Mouse (Mus musculus): Measurements from ENCODE around the gene Krt31. TPM values are rescaled to one million over a fixed set of nuclear protein-coding genes. Genes with fewer than 3 reads are reported as not detected.

Krt31 gene
- polyA plus RNA-seq (2016; fragmentation: Nextera tagmentation; extraction: Ambion mirVana): not detected in 2 replicates

- Histone ChIP-seq H3K4me3 (no peak within 1 kb of the TSS), H3K9me3 (no peaks in the 10 kb centered on the region), H3K27me3 (ENCODE audit: poor library complexity, severe bottlenecking) (no peaks in the 10 kb centered on the region), H3K27ac (no peak within 1 kb of the TSS), H3K36me3 (replicated peaks) (no peaks in the 10 kb centered on the region), H3K4me1 (no peaks in the 10 kb centered on the region)
- no peak for DNase-seq (ENCODE audit: extremely low spot score, low spot score)
- WGBS: 91% methylated on average over 3 of the region's 3 CpGs
These were observed at the start of gene Krt31 for GRCm38 (mm10) chr11:100050451-100050850. Gene Krt31, minus strand, starts transcription at chr11:100050551.

GRCm38 (mm10) chr11:100097819-100098218, 47.5 kb upstream of the Krt31 start:
- no peak for DNase-seq (ENCODE audit: extremely low spot score, low spot score)
- Histone ChIP-seq H3K36me3 (replicated peaks) (no peaks in the 10 kb centered on the region), H3K4me3 (no peak overlapping the region), H3K4me1 (peaks cover 18% of the 10 kb centered on the region), H3K9me3 (no peaks in the 10 kb centered on the region), H3K27ac (no peak overlapping the region), H3K27me3 (ENCODE audit: poor library complexity, severe bottlenecking) (no peaks in the 10 kb centered on the region)
- 84% methylated on average over 9 of the region's 9 CpGs for WGBS

GRCm38 (mm10) chr11:100096141-100096540, 45.8 kb upstream of the Krt31 start, which contains the start of gene Krt35:
Gene Krt35, minus strand, starts transcription at chr11:100096241.
- Histone ChIP-seq H3K27me3 (ENCODE audit: poor library complexity, severe bottlenecking) (no peaks in the 10 kb centered on the region), H3K36me3 (replicated peaks) (no peaks in the 10 kb centered on the region), H3K27ac (no peak within 1 kb of the TSS), H3K9me3 (no peaks in the 10 kb centered on the region), H3K4me1 (peaks cover 18% of the 10 kb centered on the region), H3K4me3 (no peak within 1 kb of the TSS)
- WGBS: 79% methylated on average over 9 of the region's 9 CpGs
- no peak for DNase-seq (ENCODE audit: extremely low spot score, low spot score)

- Histone ChIP-seq H3K9me3 (0 out of 2 replicates have a peak, but pooled peaks cover 4% of the 10 kb centered on the region), H3K4me1 (no peaks in the 10 kb centered on the region), H3K36me3 (replicated peaks) (no peaks in the 10 kb centered on the region), H3K4me3 (no peak overlapping the region), H3K27ac (no peak overlapping the region), H3K27me3 (ENCODE audit: poor library complexity, severe bottlenecking) (no peaks in the 10 kb centered on the region)
- WGBS: 70% methylated on average over 7 of the region's 7 CpGs
- no peak for DNase-seq (ENCODE audit: extremely low spot score, low spot score)
These were observed 38.2 kb upstream of the Krt31 start for GRCm38 (mm10) chr11:100088378-100089025.

- Histone ChIP-seq H3K27ac (no peak within 1 kb of the TSS), H3K4me1 (no peaks in the 10 kb centered on the region), H3K4me3 (no peak within 1 kb of the TSS), H3K27me3 (ENCODE audit: poor library complexity, severe bottlenecking) (no peaks in the 10 kb centered on the region), H3K36me3 (replicated peaks) (no peaks in the 10 kb centered on the region), H3K9me3 (0 out of 2 replicates have a peak, but pooled peaks cover 4% of the 10 kb centered on the region)
- DNase-seq (ENCODE audit: extremely low spot score, low spot score): no peak
- WGBS: 93% methylated on average over 10 of the region's 10 CpGs
These were observed 37.5 kb upstream of the Krt31 start, which contains the start of gene Krt32 for GRCm38 (mm10) chr11:100087861-100088260. Gene Krt32, minus strand, starts transcription at chr11:100088226.

- H3K4me3 ChIP-seq: no peak overlapping the region
- no peaks in the 10 kb centered on the region for H3K36me3 ChIP-seq (replicated peaks)
- H3K9me3 ChIP-seq: no peaks in the 10 kb centered on the region
- H3K27me3 ChIP-seq (ENCODE audit: poor library complexity, severe bottlenecking): no peaks in the 10 kb centered on the region
- no peaks in the 10 kb centered on the region for H3K4me1 ChIP-seq
- DNase-seq (ENCODE audit: extremely low spot score, low spot score): no peak
- 67% methylated on average over 1 of the region's 1 CpGs for WGBS
- no peak overlapping the region for H3K27ac ChIP-seq
These were observed 23.5 kb upstream of the Krt31 start for GRCm38 (mm10) chr11:100073873-100074272.

GRCm38 (mm10) chr11:100067293-100068036, 17.1 kb upstream of the Krt31 start:
- Histone ChIP-seq H3K4me1 (no peaks in the 10 kb centered on the region), H3K36me3 (replicated peaks) (no peaks in the 10 kb centered on the region), H3K4me3 (no peak overlapping the region), H3K27me3 (ENCODE audit: poor library complexity, severe bottlenecking) (no peaks in the 10 kb centered on the region), H3K9me3 (no peaks in the 10 kb centered on the region), H3K27ac (no peak overlapping the region)
- WGBS: 89% methylated on average over 17 of the region's 17 CpGs
- DNase-seq (ENCODE audit: extremely low spot score, low spot score): no peak

GRCm38 (mm10) chr11:100066236-100067010, 16.1 kb upstream of the Krt31 start:
- no peak overlapping the region for H3K27ac ChIP-seq
- H3K27me3 ChIP-seq (ENCODE audit: poor library complexity, severe bottlenecking): no peaks in the 10 kb centered on the region
- H3K36me3 ChIP-seq (replicated peaks): no peaks in the 10 kb centered on the region
- H3K4me3 ChIP-seq: no peak overlapping the region
- H3K9me3 ChIP-seq: no peaks in the 10 kb centered on the region
- no peaks in the 10 kb centered on the region for H3K4me1 ChIP-seq
- no peak for DNase-seq (ENCODE audit: extremely low spot score, low spot score)
- 87% methylated on average over 12 of the region's 12 CpGs for WGBS

- WGBS: 67% methylated on average over 8 of the region's 8 CpGs
These were observed 8.5 kb upstream of the Krt31 start for GRCm38 (mm10) chr11:100058875-100059274.

GRCm38 (mm10) chr11:100055686-100056655, 5.6 kb upstream of the Krt31 start:
- H3K27ac ChIP-seq: no peak overlapping the region
- H3K4me3 ChIP-seq: no peak overlapping the region
- H3K36me3 ChIP-seq (replicated peaks): no peaks in the 10 kb centered on the region
- H3K27me3 ChIP-seq (ENCODE audit: poor library complexity, severe bottlenecking): no peaks in the 10 kb centered on the region
- no peaks in the 10 kb centered on the region for H3K9me3 ChIP-seq
- no peaks in the 10 kb centered on the region for H3K4me1 ChIP-seq
- no peak for DNase-seq (ENCODE audit: extremely low spot score, low spot score)
- 83% methylated on average over 9 of the region's 9 CpGs for WGBS

More at GRCm38 (mm10) chr11:100058875-100059274, 8.5 kb upstream of the Krt31 start:
- no peak overlapping the region for H3K4me3 ChIP-seq
- H3K36me3 ChIP-seq (replicated peaks): no peaks in the 10 kb centered on the region
- H3K27ac ChIP-seq: no peak overlapping the region
- no peak for DNase-seq (ENCODE audit: extremely low spot score, low spot score)
- H3K4me1 ChIP-seq: no peaks in the 10 kb centered on the region
- H3K27me3 ChIP-seq (ENCODE audit: poor library complexity, severe bottlenecking): no peaks in the 10 kb centered on the region
- H3K9me3 ChIP-seq: no peaks in the 10 kb centered on the region

- Histone ChIP-seq H3K9me3 (no peaks in the 10 kb centered on the region), H3K27ac (no peak overlapping the region), H3K27me3 (ENCODE audit: poor library complexity, severe bottlenecking) (no peaks in the 10 kb centered on the region), H3K36me3 (replicated peaks) (no peaks in the 10 kb centered on the region), H3K4me1 (no peaks in the 10 kb centered on the region), H3K4me3 (no peak overlapping the region)
- DNase-seq (ENCODE audit: extremely low spot score, low spot score): no peak
- WGBS: 89% methylated on average over 2 of the region's 2 CpGs
These were observed 3.2 kb downstream of the Krt31 start for GRCm38 (mm10) chr11:100047193-100047592.

Measured in forebrain, embryonic 10.5 days (tissue).